Mouse (Mus musculus) lung, adult 2 months (tissue): Measurements from ENCODE around the gene Hist1h1b.
"Not testable (repeated sequence)": the region's sequence is repeated elsewhere in the genome, so short reads cannot be mapped to it uniquely, and the experiment has no call there.

Experiments used
- CTCF ChIP-seq: fragments of 200-500 bp; IDR thresholded peaks from 2 replicates; pipeline ENCODE4 v1.5.1; 2011; ENCODE audit warnings: mild to moderate bottlenecking, low read length, control low read depth; ENCODE audit not compliant: insufficient read depth
- POLR2A ChIP-seq: fragments of 200-500 bp; IDR thresholded peaks from 2 replicates; pipeline ENCODE4 v1.6.1; 2011; ENCODE audit warnings: low read depth, mild to moderate bottlenecking, control low read depth, low read length, borderline replicate concordance; ENCODE audit errors: extremely low read depth

- TF ChIP-seq CTCF, POLR2A: not testable (repeated sequence)
These were observed 22.6 kb upstream of the Hist1h1b start for GRCm38 (mm10) chr13:21803058-21803457.
